Mouse (Mus musculus) yolk sac, embryonic 10.5 days (tissue): ENCODE data around the gene Rfc2.

Source experiments
- DNase-seq: peaks from one replicate; pipeline ENCODE4 v3.0.0-alpha.2; 2017; ENCODE audit warnings: low spot score

Gene Rfc2

DNA sequence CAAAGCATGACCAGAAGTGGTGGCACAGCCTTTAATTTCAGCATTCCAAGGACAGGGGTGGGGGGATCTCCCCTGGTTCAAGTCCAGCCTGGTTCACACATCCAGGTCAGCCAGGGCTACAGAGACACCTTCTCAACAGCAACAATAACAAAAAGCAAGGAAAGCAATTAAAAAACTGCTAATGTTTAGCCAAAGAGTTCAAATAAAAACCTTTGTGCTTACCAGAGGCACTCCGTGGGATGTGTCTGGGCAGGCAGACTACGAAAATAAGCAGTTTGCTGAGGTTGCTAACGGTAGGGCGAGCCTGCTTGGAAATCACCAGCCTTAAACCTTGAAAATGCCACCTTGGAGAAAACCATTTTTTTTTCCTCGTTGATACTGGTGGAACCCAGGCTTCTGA, at the start of gene Rfc2:
Gene Rfc2, plus strand, starts transcription at position 221 of the 400 bp plus-strand sequence.
- DNase-seq, result no peak

- DNase-seq, result no peak
Measured at GRCm38 (mm10) chr5:134531585-134531984, 49.6 kb upstream of the Rfc2 start.

DNA sequence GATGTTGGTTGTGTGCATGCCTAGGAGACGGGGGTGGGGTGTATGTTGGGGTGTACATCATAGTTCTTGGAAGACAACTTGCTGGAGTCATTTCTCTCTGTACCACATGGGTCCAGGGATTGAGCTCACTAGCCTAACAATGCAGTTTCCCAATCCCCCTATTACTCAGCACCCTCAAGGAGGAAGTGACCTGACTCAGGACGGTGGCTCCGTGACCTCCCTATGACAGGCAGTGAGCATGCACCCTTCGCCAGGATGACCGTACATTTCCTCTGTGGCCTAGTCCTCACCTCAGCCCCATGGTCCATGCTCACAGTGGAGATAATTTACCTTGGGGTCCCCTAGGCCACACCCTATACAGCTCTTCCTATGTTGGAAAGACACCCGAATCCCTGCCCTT, 48.7 kb upstream of the Rfc2 start:
- no peak for DNase-seq

DNA sequence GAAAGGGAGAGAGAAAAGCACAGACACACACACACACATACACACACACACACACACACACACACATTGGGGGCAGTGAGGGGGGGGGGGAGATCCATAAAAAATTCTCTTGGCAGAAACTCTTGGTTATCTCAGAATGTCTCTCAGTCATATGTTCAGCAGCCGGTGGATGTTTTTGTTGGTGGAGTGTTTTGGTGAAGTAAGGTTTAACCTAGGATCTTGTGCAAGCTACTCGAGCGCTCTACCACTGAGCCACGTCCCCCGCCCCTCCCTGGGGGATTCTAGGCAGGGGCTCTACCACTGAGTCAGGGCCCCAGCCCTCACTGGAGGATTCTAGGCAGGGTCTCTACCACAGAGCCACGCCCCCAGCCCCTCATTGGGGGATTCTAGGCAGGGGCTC, 45.1 kb upstream of the Rfc2 start:
- DNase-seq, result no peak

DNA sequence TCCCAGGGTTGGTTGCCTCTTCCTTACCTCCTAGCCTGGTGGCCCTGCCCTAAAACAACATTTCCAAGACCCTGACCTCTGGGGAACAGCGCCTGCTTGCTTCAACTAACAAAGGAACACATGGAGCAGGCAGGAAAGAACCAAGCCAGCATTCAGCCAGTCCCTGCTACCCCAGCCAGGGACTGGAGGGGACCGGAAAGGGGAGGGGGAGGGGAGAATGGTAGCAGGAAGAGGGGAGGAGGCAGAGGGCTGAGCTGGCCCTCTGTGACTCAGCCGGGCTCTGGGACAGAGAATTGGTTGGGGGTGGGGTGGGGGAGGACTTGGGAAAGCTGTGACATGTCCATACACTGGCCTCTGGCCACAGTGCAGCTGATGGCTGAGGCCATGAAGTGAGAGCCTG, 41.3 kb upstream of the Rfc2 start:
- peak; percentile 68 for DNase-seq

- DNase-seq, result no peak
Measured at GRCm38 (mm10) chr5:134540881-134541280, 40.3 kb upstream of the Rfc2 start.

DNA sequence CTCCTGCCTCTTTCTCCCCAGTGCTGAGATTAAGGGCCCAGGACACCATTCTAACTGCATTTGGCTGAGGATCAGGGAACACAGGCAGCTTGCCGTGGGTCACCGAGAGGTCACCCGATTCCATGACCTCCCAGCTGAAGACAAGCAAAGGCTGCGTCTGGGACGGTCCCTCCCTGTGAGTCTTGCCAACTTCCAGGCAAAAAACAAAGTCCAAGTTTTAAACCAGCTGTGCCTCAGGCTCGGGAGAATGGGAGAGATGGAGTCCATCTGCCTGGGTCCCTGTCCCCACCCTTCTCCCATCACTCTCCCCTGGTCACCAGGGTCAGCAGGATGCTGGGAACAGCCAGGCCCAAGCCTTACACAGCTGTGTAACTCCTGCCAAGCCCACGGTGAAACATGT, 39.5 kb upstream of the Rfc2 start:
- peak; percentile 18 for DNase-seq

GRCm38 (mm10) chr5:134544516-134545241, 36.5 kb upstream of the Rfc2 start:
- peak; percentile 25 for DNase-seq

DNA sequence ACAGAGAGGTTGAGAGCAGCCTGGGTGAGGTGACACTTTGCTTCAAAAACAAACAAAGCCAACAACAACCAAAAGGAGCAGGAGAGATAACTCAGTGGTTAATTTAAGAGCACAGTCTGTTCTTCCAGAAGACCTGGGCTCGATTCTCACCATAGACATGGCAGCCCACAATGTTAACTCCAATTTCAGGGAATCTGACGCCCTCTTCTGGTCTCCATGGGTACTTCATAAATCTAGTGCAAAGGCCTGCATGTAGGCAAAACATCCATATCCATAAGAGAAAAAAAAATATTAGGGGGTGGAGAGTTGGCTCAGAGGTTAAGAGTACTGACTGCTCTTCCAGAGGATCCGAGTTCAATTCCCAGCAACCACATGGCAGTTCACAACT, 35.9 kb upstream of the Rfc2 start:
- DNase-seq, result no peak

GRCm38 (mm10) chr5:134546790-134547189, 34.4 kb upstream of the Rfc2 start:
- DNase-seq, result no peak

GRCm38 (mm10) chr5:134548306-134548705, 32.9 kb upstream of the Rfc2 start:
- peak; percentile 79 for DNase-seq

DNA sequence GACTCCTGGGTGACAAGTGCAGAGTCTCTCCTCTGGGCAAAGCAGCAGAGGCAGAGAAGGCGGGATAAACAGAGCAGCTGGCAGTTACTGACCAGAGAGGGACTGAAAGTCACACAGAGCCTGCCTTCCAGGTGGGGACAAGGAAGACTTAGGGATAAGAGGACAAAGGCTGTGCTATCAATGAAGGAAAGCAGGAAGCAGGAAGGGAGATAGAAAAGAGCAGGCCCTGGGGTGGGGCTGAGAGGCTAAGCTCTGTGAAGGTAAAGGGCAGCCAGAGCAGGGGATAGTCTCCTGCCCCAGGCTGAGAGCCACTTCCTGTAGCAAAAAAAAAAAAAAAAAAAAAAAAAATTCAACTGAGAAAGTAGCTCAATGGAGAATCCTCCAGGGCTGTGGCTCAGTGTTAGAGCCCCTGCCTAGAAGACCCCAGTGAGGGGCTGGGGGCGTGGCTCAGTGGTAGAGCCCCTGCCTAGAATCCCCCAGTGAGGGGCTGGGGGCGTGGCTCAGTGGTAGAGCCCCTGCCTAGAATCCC, 31.5 kb upstream of the Rfc2 start:
- DNase-seq, result no peak

- no peak for DNase-seq
Measured at GRCm38 (mm10) chr5:134550836-134551232, 30.3 kb upstream of the Rfc2 start.

- DNase-seq, result no peak
Measured at GRCm38 (mm10) chr5:134551233-134552109, 29.7 kb upstream of the Rfc2 start.

DNA sequence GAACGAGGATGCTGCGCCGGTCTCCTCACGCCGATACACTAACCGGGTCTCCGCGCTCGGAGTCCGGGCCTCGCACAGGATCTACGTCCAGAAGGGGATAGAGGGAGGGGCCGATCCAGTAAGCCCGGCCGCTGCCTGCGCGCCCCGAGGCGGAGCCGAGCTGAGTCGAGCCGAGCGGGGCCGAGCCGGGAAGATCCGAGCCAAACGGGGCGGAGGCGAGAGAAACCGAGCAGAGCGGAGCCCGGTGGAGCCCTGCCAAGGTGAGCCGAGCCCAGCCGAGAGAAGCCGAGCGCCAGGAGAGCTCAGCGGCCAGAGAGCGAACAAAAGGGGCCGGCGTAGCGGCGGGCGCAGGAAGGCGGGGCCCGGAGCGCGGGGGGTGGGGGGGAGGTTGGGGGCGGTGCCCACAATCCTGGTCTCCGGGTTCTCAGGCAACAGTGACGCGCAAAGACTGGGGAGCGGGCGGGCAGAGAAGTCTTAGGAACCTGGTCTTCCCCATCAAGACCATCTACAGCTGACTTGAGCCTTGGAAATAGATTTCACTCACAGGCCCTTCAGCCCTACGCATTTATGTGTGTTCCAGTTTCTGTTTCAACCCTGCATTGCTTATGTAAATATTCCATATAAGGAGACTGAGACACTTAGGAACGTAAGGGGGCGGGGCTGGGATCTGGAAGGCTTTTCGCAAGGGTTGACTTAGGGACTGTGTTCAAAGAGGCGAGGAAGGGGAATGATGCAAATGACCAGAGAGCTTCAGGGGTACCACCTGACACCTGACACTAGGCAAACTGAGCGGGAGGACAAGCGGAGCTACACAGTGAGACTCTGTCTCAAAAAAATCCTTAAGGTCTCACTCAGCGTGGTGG, 28.8 kb upstream of the Rfc2 start, which contains the start of gene Clip2:
Gene Clip2, minus strand, starts transcription at position 325 of the 863 bp plus-strand sequence.
- DNase-seq, result peak; percentile 94

- no peak for DNase-seq
Measured at GRCm38 (mm10) chr5:134553951-134554546, 27.1 kb upstream of the Rfc2 start.

DNA sequence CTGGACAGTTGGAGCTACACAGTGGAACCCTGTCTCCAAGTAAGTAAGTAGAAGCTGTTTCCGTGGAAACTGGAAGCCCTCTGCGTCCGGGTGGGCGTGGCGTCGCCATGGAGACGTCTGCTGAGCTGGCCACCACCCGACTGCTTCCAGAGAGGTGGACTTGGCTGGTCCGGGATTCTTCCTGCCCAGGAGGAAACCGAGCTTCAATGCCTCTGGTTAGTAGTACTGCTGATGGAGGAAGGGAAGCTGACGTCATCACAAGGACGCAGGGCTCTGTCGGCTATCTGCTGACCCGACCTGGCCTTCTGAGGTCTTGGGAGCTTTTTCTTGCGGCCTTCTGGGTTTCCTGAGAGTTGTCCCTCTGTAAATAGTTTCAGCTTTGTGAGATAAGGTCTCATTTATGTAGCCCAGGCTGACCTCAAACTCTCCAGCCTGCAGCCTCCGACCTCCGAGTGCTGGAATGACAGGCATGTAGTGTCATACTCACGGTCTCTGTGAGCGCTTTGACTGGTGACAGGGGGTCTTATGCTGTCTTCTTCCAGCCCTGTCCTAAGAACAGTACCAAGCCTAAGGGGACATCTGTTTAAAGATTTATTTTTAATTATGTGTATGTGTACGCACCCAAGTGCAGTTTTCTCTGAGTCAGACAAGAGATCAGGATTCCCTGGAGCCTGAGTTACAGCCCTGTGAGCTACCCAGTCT, 25.6 kb upstream of the Rfc2 start:
- peak; percentile 85 for DNase-seq

- no peak for DNase-seq
Measured at GRCm38 (mm10) chr5:134560071-134560449, 21.1 kb upstream of the Rfc2 start, which contains the start of gene Syna. Gene Syna (minus strand): TSS chr5:134560171.

DNA sequence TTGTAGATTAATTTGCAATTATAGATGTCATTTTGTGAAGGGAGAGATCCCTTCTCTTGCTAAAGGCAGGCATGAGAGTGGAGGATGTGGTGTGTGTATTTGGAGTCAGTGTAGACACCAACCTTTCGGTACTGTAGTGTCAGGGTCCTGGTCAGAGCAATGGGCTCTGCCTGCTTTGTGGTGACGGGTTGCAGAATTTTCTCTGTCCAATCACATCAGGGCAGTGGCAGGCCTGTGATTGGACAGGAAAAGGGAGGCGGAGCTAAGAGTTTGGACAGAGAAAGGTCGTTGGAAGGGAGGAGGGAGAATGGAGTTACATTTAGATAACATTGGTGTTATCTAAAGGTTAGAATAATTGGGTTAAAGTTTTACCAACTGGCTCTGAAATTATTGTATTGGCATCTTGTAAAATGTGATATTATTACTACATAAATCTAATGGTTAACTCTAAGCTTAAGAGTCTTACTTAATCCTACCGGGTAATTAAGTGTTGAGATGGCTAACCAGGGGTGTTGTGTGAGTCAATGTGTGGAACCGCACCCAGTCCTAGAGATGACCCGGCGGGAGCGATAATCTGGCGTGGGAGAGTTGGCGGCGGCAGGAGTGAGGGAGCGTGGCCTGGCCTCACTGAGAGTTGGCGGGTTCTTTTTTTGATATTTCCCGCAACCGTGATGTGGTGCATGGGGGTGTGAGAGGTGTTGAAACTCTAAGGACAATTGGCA, 20.6 kb upstream of the Rfc2 start:
- no peak for DNase-seq

DNA sequence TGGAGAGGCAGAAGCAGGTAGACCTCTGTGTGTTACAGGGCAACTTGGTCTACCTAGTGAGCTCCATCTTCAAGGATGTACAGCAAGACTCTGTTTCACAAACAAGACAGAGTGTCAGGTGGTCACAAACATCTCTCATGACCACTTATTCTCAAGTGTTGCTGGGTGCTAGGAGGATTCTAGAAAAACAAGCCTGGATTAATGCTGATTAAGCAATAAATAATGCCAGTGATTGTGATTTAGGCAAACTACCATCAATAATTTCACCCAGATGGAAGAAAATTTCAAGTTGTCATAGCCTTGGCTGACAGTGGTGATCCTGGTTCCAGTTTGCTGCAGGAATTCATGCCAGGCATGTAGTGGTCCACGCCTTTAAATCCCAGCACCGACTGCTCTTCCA, 16.9 kb upstream of the Rfc2 start:
- no peak for DNase-seq
